Mouse (Mus musculus) forebrain, embryonic 11.5 days (tissue): ENCODE measurements around the gene Thsd4. TPM values are rescaled to one million over a fixed set of nuclear protein-coding genes. Genes with fewer than 3 reads are reported as not detected.
A peak's percentile ranks its signal among the peaks of the same experiment; 100 is the strongest.

Source experiments
- ATAC-seq: fragments of 200-750 bp; cut with Nextera tagmentation; replicated peaks from 2 replicates; pipeline ENCODE4 v1.8.0; 2017; ENCODE audit warnings: moderate TSS enrichment; ENCODE audit not compliant: low FRiP score
- DNase-seq: peaks from one replicate; pipeline ENCODE4 v3.0.0-alpha.2; 2017; ENCODE audit warnings: low spot score
- H3K27ac ChIP-seq: fragments of 300-500 bp; sonication (generic); 2 replicates; pipeline ENCODE4 v1.5.1; 2014; ENCODE audit warnings: low read depth, low read length
- H3K27me3 ChIP-seq: fragments of 300-500 bp; sonication (generic); 2 replicates; pipeline ENCODE4 v1.6.1; 2014; ENCODE audit warnings: mild to moderate bottlenecking, low read length, mixed read lengths; ENCODE audit not compliant: control insufficient read depth, insufficient read depth
- H3K36me3 ChIP-seq: fragments of 300-500 bp; sonication (generic); 2 replicates; pipeline ENCODE4 v1.6.1; 2014; ENCODE audit warnings: mild to moderate bottlenecking, low read length, moderate library complexity, mixed read lengths; ENCODE audit not compliant: control insufficient read depth, insufficient read depth
- H3K4me1 ChIP-seq: fragments of 300-500 bp; sonication (generic); replicated peaks from 2 replicates; pipeline ENCODE4 v1.6.1; 2014; ENCODE audit warnings: low read length, mixed read lengths; ENCODE audit not compliant: control insufficient read depth, insufficient read depth
- H3K4me2 ChIP-seq: fragments of 300-500 bp; sonication (generic); 2 replicates; pipeline ENCODE4 v1.6.1; 2014; ENCODE audit warnings: low read depth, mild to moderate bottlenecking, low read length, moderate library complexity, mixed read lengths; ENCODE audit not compliant: severe bottlenecking
- H3K4me3 ChIP-seq: fragments of 300-500 bp; sonication (generic); 2 replicates; pipeline ENCODE4 v1.5.1; 2014; ENCODE audit warnings: low read depth, low read length
- H3K9ac ChIP-seq: fragments of 300-500 bp; sonication (generic); 2 replicates; pipeline ENCODE4 v1.6.1; 2014; ENCODE audit warnings: low read length
- H3K9me3 ChIP-seq: fragments of 300-500 bp; sonication (generic); 2 replicates; pipeline ENCODE4 v1.6.1; 2016; ENCODE audit warnings: low read length, mixed read lengths; ENCODE audit not compliant: control insufficient read depth
- WGBS: fragments of 180-500 bp; shearing (Covaris S2); extraction: QIAGEN DNeasy Blood & Tissue Kit; methylation state at CpG from one replicate; pipeline ENCODE4 v1.1.7; 2014; 5-methylcytosine and 5-hydroxymethylcytosine counted together
- polyA plus RNA-seq: library from polyadenylated mRNA; unstranded; fragments of >200 nt; fragmentation: Nextera tagmentation; extraction: Ambion mirVana; gene quantifications from 2 replicates; pipeline ENCODE4 v1.2.1, GENCODE M21; 2014

Thsd4 gene
- polyA plus RNA-seq, 1 experiment from 2014 or later: 4.6 TPM

DNA sequence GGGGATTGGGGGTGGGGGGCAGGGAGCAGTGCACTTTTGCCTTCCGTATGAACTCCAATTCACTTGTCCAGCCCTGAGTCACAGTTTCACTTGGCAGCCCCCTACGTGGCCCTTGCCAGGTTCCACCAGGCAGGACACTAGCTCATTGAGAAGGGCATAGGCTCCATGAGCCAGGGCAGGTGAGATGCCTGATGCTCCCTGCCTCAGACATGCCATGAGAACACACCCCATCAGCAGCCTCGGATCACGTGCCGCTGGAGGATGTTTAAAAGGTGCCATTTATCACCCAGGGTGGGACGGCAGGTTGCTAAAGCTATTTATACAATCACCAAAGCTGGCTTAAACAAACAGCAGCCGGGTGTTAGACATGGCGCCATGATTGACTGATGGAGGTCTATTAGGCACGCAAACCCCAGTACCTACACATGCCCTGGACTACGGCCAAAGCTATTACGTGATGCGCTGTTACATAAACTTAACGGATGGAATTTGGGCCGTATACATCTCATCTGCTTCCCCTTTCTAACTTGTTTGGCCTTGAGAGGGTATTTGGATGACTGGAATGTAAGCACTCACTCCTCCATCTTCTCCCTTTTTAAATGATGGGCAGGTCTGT is 157.6 kb downstream of the Thsd4 start:
- 77% methylated on average over 14 of the region's 14 CpGs for WGBS
- no peak overlapping the region for H3K4me2 ChIP-seq

DNA sequence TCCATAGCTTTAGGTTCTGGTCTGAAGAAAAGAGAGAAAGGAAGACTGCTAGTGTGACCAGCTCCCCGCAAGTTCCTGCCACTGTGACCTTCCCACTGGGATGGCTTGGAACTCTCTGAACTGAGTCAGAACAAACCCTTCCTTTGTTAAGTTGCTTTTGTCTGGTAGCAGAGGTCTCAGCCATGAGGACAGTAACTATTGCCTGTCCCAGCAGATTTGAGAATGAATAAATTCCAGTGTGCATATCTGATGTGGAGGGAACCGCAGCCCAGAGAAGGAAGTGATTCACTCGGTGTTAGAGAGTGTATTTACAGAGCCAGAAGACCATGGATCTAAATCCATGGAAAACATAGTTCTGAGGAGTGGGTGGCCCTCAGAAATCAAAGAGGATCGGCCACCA is 169.5 kb downstream of the Thsd4 start:
- H3K4me2 ChIP-seq: no peak overlapping the region
- H3K4me1 ChIP-seq: peaks cover 3% of the 10 kb centered on the region; the same call in 1 of the 2 replicates
- WGBS: 88% methylated on average over 4 of the region's 4 CpGs
- H3K9me3 ChIP-seq: no peaks in the 10 kb centered on the region
- DNase-seq: no peak
- no peak for ATAC-seq
- no peak overlapping the region for H3K4me3 ChIP-seq
- no peaks in the 10 kb centered on the region for H3K36me3 ChIP-seq
- no peak overlapping the region for H3K9ac ChIP-seq
- H3K27ac ChIP-seq: no peak overlapping the region
- no peaks in the 10 kb centered on the region for H3K27me3 ChIP-seq

More for the DNA sequence above, 157.6 kb downstream of the Thsd4 start:
- ATAC-seq (no peak), DNase-seq (peak; percentile 54)
- no peak overlapping the region for H3K4me3 ChIP-seq
- H3K4me1 ChIP-seq: no peaks in the 10 kb centered on the region
- H3K36me3 ChIP-seq: no peaks in the 10 kb centered on the region
- H3K27me3 ChIP-seq: no peaks in the 10 kb centered on the region
- H3K9ac ChIP-seq: no peak overlapping the region
- H3K27ac ChIP-seq: no peak overlapping the region
- no peaks in the 10 kb centered on the region for H3K9me3 ChIP-seq

DNA sequence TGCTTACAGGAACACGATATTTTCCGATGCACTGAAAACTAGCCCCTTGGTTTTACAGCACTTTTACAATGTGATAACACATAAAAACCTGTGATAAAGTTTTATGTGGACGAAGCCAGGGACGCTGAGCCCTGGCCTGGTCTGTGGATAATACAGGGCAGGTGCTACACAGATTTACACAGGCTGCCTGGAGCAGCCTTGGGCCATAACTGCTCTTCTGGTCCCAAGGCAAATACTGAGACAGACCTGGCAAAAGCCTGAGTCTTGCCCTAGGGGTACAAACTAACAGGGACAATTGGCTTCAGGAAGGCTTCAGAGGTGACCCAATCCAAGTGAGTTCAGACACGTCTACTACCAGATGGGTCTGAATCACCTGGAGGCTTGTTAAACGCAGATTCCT is 170.7 kb downstream of the Thsd4 start:
- 87% methylated on average over 6 of the region's 6 CpGs for WGBS
- DNase-seq (no peak), ATAC-seq (no peak)
- H3K4me3 ChIP-seq: no peak overlapping the region
- no peaks in the 10 kb centered on the region for H3K27me3 ChIP-seq
- no peak overlapping the region for H3K4me2 ChIP-seq
- H3K36me3 ChIP-seq: no peaks in the 10 kb centered on the region
- H3K9ac ChIP-seq: no peak overlapping the region
- no peak overlapping the region for H3K27ac ChIP-seq
- H3K4me1 ChIP-seq: peaks cover 3% of the 10 kb centered on the region; the same call in 1 of the 2 replicates
- H3K9me3 ChIP-seq: no peaks in the 10 kb centered on the region

DNA sequence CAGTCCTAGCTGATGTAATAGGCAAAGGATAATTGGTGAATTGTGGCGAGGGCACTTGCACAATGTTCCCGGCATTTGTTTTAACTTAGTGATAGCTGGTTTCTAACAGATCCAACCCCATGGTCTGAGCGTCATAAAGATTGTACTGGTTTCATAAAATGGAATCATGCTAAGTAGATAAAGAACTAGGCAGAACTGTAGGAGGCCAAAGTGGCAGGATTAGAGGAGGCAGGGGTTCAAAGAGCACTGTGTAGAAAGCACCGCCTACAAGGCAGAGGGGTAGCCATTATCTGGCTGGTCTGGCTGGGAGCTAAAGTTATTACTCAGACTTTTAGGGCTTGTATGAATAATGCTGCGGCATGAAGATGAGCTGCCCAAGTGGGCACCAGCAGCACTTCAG is 185.7 kb downstream of the Thsd4 start:
- no peak for ATAC-seq

DNA sequence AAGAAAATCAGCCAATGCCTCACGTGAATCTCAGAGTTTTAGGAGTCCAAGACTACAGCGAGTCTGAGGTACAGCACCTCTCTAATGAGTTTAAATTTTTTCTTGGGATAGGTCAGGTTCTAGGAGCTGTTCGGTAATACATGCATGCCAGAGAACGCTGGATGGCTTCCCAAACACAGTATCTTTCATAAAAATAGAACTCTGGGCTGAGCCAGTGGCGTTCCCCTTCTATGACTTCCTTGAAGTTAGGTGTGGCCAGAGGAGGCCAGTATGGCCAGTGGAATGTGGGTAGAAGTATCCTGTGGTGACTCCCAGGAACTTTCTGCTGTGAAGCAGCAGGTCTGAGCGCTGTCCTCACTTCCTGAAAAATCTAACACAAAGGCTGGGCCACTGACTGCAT is 186.4 kb downstream of the Thsd4 start:
- Histone ChIP-seq H3K9ac (no peak overlapping the region), H3K36me3 (no peaks in the 10 kb centered on the region), H3K27ac (no peak overlapping the region), H3K9me3 (no peaks in the 10 kb centered on the region), H3K4me3 (no peak overlapping the region), H3K4me1 (no peaks in the 10 kb centered on the region), H3K27me3 (no peaks in the 10 kb centered on the region), H3K4me2 (no peak overlapping the region)
- DNase-seq (no peak), ATAC-seq (no peak)
- WGBS: 88% methylated on average over 6 of the region's 6 CpGs

More for the DNA sequence above, 185.7 kb downstream of the Thsd4 start:
- Histone ChIP-seq H3K4me2 (no peak overlapping the region), H3K9ac (no peak overlapping the region), H3K9me3 (no peaks in the 10 kb centered on the region), H3K4me1 (no peaks in the 10 kb centered on the region), H3K4me3 (no peak overlapping the region), H3K27ac (no peak overlapping the region), H3K27me3 (no peaks in the 10 kb centered on the region), H3K36me3 (no peaks in the 10 kb centered on the region)
- WGBS: 88% methylated on average over 5 of the region's 5 CpGs
- DNase-seq: no peak

DNA sequence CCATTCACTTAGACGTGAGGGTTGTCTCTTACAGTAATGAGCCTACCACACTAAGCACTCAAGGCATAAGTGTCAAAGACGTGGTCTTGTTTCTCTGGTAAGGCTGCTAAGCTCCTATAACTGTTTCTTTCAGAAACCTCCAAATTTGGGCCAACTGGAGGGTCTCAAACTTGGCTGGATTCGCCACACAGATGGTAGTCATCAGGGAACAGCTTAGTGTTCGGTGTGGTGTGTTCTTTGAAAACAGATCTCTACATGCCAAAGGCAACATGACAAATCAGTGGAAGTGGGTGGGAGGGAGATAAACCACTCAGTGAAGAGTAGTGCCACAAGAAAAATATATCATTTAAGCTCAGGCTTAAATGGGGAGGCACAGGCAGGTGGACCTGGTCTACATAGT is 191.9 kb downstream of the Thsd4 start:
- Histone ChIP-seq H3K4me2 (no peak overlapping the region), H3K4me3 (no peak overlapping the region), H3K9me3 (no peaks in the 10 kb centered on the region), H3K9ac (no peak overlapping the region), H3K36me3 (no peaks in the 10 kb centered on the region), H3K4me1 (no peaks in the 10 kb centered on the region), H3K27me3 (no peaks in the 10 kb centered on the region), H3K27ac (no peak overlapping the region)
- 84% methylated on average over 4 of the region's 4 CpGs for WGBS
- DNase-seq (no peak), ATAC-seq (no peak)

DNA sequence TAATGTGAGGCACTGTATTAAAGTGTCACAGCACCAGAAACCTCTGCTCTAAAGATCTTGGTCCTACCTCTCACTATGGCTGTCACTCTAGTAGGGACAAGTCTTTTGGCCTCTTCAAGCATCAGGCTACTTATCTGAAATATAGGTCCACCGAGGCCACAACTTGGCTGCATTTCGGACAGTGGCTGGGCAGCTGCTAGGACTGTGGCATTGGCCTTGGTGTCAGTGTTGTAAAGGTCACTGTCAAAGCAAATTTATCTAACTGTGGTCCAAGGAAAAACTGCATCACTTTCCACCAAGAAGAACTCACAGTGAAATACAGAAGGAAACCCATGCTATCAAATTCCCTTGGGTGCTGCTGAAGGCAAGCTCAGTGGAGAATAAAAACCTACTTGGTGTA is 197.1 kb downstream of the Thsd4 start:
- no peak overlapping the region for H3K4me2 ChIP-seq
- no peaks in the 10 kb centered on the region for H3K36me3 ChIP-seq
- no peaks in the 10 kb centered on the region for H3K9me3 ChIP-seq
- H3K9ac ChIP-seq: no peak overlapping the region
- ATAC-seq: no peak
- no peak overlapping the region for H3K27ac ChIP-seq
- H3K4me3 ChIP-seq: no peak overlapping the region
- WGBS: 92% methylated on average over 2 of the region's 2 CpGs
- no peak for DNase-seq
- no peaks in the 10 kb centered on the region for H3K4me1 ChIP-seq
- no peaks in the 10 kb centered on the region for H3K27me3 ChIP-seq

DNA sequence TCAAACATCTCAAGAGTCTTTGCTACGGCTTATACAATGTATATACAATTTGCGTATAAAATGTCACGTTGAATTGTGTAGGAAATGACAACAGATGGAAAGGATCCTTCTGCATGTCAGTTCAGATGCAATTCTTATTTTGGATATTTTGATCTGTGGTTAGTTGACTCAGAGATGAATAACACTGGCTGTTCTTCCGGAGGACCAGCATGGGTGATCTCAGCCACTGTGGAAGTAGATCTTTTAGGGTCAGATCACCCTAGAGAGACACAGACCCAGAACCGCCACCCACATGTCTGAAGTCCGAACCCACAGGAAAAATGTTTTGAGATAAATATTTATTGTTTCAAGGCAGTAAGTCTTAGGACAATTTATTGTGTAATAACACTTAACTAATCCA is 198.4 kb downstream of the Thsd4 start:
- Histone ChIP-seq H3K9me3 (no peaks in the 10 kb centered on the region), H3K27ac (no peak overlapping the region), H3K9ac (no peak overlapping the region), H3K4me1 (no peaks in the 10 kb centered on the region), H3K36me3 (no peaks in the 10 kb centered on the region), H3K27me3 (no peaks in the 10 kb centered on the region), H3K4me2 (no peak overlapping the region), H3K4me3 (no peak overlapping the region)
- ATAC-seq (no peak), DNase-seq (no peak)
- WGBS: 94% methylated on average over 6 of the region's 6 CpGs

DNA sequence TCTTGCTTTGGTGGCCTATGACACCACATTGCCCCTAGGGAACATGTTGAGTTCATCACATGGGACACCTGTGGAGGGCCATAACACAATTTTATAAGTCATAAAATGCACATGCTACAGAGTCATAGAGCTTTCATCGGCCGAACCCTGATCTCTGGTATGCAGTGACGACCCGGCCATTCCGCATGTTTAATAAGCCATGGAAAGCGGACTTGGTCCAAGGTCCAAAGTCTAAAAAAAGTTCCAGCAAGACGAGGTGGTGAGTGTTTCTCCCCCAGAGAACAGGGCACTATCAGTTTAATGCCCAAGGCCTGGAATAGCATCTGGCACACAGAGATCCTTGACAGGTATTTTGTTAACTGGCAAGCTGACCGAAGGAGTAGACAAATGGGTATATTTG is 204.6 kb downstream of the Thsd4 start:
- ATAC-seq: no peak

More for the DNA sequence above, 204.6 kb downstream of the Thsd4 start:
- Histone ChIP-seq H3K9me3 (no peaks in the 10 kb centered on the region), H3K4me1 (no peaks in the 10 kb centered on the region), H3K27ac (no peak overlapping the region), H3K9ac (no peak overlapping the region), H3K27me3 (no peaks in the 10 kb centered on the region), H3K4me3 (no peak overlapping the region), H3K4me2 (no peak overlapping the region), H3K36me3 (no peaks in the 10 kb centered on the region)
- DNase-seq: no peak
- 94% methylated on average over 8 of the region's 8 CpGs for WGBS
